Mouse (Mus musculus): ENCODE data around the gene Chid1.

- TF ChIP-seq EP300 (IDR thresholded peaks at IDR 0.05; ENCODE audit: low read depth) (no peak), CTCF (IDR thresholded peaks at IDR 0.05; ENCODE audit: low read depth) (no peak)
These were observed 35.8 kb upstream of the Chid1 start for GRCm38 (mm10) chr7:141575481-141575880.
